Mouse (Mus musculus): ENCODE measurements around the gene Rptor. TPM values are rescaled to one million over a fixed set of nuclear protein-coding genes. Genes with fewer than 3 reads are reported as not detected.

Gene Rptor
- polyA plus RNA-seq, 1 experiment from 2014 or later, result 11.6 TPM

- DNase-seq (ENCODE audit: low spot score), result no peak
- no peak for ATAC-seq (ENCODE audit: low read depth)
- no peaks in the 10 kb centered on the region for H3K9me3 ChIP-seq (ENCODE audit: control insufficient read depth, low read length)
- no peak overlapping the region for H3K4me2 ChIP-seq (ENCODE audit: low read depth, low read length)
- no peaks in the 10 kb centered on the region for H3K36me3 ChIP-seq (ENCODE audit: control insufficient read depth, insufficient read depth, low read length)
- no peaks in the 10 kb centered on the region for H3K27me3 ChIP-seq (replicated peaks; ENCODE audit: control insufficient read depth, insufficient read depth, low read length)
- 48% methylated on average over 4 of the region's 4 CpGs for WGBS
- H3K9ac ChIP-seq (ENCODE audit: low read depth, low read length), result peak overlapping the region; percentile 15; the same call in 1 of the 2 replicates
- H3K4me3 ChIP-seq (ENCODE audit: low read depth, low read length), result no peak overlapping the region
- H3K4me1 ChIP-seq (ENCODE audit: control insufficient read depth, insufficient read depth, low read length), result peaks cover 51% of the 10 kb centered on the region
- H3K27ac ChIP-seq (replicated peaks; ENCODE audit: low read depth, low read length), result no peak overlapping the region
These were observed 337.0 kb downstream of the Rptor start for GRCm38 (mm10) chr11:119939711-119940106.

- H3K27me3 ChIP-seq (replicated peaks; ENCODE audit: control insufficient read depth, insufficient read depth, low read length), result no peaks in the 10 kb centered on the region
- no peak overlapping the region for H3K4me2 ChIP-seq (ENCODE audit: low read depth, low read length)
- H3K9me3 ChIP-seq (ENCODE audit: control insufficient read depth, low read length), result no peaks in the 10 kb centered on the region
- H3K36me3 ChIP-seq (ENCODE audit: control insufficient read depth, insufficient read depth, low read length), result no peaks in the 10 kb centered on the region
- ATAC-seq (ENCODE audit: low read depth) (no peak), DNase-seq (ENCODE audit: low spot score) (no peak)
- no peak overlapping the region for H3K27ac ChIP-seq (replicated peaks; ENCODE audit: low read depth, low read length)
- peaks cover 55% of the 10 kb centered on the region for H3K4me1 ChIP-seq (ENCODE audit: control insufficient read depth, insufficient read depth, low read length)
- H3K4me3 ChIP-seq (ENCODE audit: low read depth, low read length), result no peak overlapping the region
- WGBS, result 43% methylated on average over 11 of the region's 11 CpGs
- 0 out of 2 replicates have a peak overlapping the region, but pooled peaks have one; percentile 15 for H3K9ac ChIP-seq (ENCODE audit: low read depth, low read length)
These were observed 337.4 kb downstream of the Rptor start for GRCm38 (mm10) chr11:119940142-119940541.

- Histone ChIP-seq H3K4me1 (ENCODE audit: control insufficient read depth, insufficient read depth, low read length) (peaks cover 52% of the 10 kb centered on the region), H3K9me3 (ENCODE audit: control insufficient read depth, low read length) (no peaks in the 10 kb centered on the region), H3K4me2 (ENCODE audit: low read depth, low read length) (peak overlapping the region; percentile 78), H3K27ac (replicated peaks; ENCODE audit: low read depth, low read length) (0 out of 2 replicates have a peak overlapping the region, but pooled peaks have one; percentile 81), H3K4me3 (ENCODE audit: low read depth, low read length) (peak overlapping the region; percentile 70), H3K36me3 (ENCODE audit: control insufficient read depth, insufficient read depth, low read length) (no peaks in the 10 kb centered on the region), H3K27me3 (replicated peaks; ENCODE audit: control insufficient read depth, insufficient read depth, low read length) (no peaks in the 10 kb centered on the region), H3K9ac (ENCODE audit: low read depth, low read length) (peak overlapping the region; percentile 71)
- DNase-seq (ENCODE audit: low spot score) (no peak), ATAC-seq (ENCODE audit: low read depth) (no peak)
- WGBS, result 4% methylated on average over 8 of the region's 8 CpGs
These were observed 339.1 kb downstream of the Rptor start for GRCm38 (mm10) chr11:119941794-119942193.

- H3K36me3 ChIP-seq (ENCODE audit: control insufficient read depth, insufficient read depth, low read length), result no peaks in the 10 kb centered on the region
- peak; percentile 57 for ATAC-seq (ENCODE audit: low read depth)
- H3K27ac ChIP-seq (replicated peaks; ENCODE audit: low read depth, low read length), result peak overlapping the region; percentile 81
- H3K9ac ChIP-seq (ENCODE audit: low read depth, low read length), result peak overlapping the region; percentile 71
- H3K4me2 ChIP-seq (ENCODE audit: low read depth, low read length), result peak overlapping the region; percentile 78
- no peak for DNase-seq (ENCODE audit: low spot score)
- under 1% methylated on average over 30 of the region's 43 CpGs for WGBS
- no peaks in the 10 kb centered on the region for H3K27me3 ChIP-seq (replicated peaks; ENCODE audit: control insufficient read depth, insufficient read depth, low read length)
- H3K9me3 ChIP-seq (ENCODE audit: control insufficient read depth, low read length), result no peaks in the 10 kb centered on the region
- H3K4me3 ChIP-seq (ENCODE audit: low read depth, low read length), result peak overlapping the region; percentile 70
- H3K4me1 ChIP-seq (ENCODE audit: control insufficient read depth, insufficient read depth, low read length), result peaks cover 49% of the 10 kb centered on the region
These were observed 339.6 kb downstream of the Rptor start for GRCm38 (mm10) chr11:119942201-119942726.

- peak; percentile 99 for DNase-seq (ENCODE audit: low spot score)
- Histone ChIP-seq H3K4me2 (ENCODE audit: low read depth, low read length) (peak within 1 kb of the TSS; percentile 94), H3K27ac (replicated peaks; ENCODE audit: low read depth, low read length) (peak within 1 kb of the TSS; percentile 81), H3K4me3 (ENCODE audit: low read depth, low read length) (peak within 1 kb of the TSS; percentile 70), H3K36me3 (ENCODE audit: control insufficient read depth, insufficient read depth, low read length) (no peaks in the 10 kb centered on the region), H3K9ac (ENCODE audit: low read depth, low read length) (peak within 1 kb of the TSS; percentile 82), H3K9me3 (ENCODE audit: control insufficient read depth, low read length) (no peaks in the 10 kb centered on the region), H3K4me1 (ENCODE audit: control insufficient read depth, insufficient read depth, low read length) (peaks cover 43% of the 10 kb centered on the region), H3K27me3 (replicated peaks; ENCODE audit: control insufficient read depth, insufficient read depth, low read length) (no peaks in the 10 kb centered on the region)
- ATAC-seq (ENCODE audit: low read depth), result peak; percentile 95
- 0% methylated on average over 26 of the region's 79 CpGs for WGBS
These were observed 340.2 kb downstream of the Rptor start, which contains the start of gene Baiap2 for GRCm38 (mm10) chr11:119942727-119943427. Gene Baiap2, plus strand, starts transcription at chr11:119942763.

GRCm38 (mm10) chr11:119943428-119943988, 340.8 kb downstream of the Rptor start:
- peak overlapping the region; percentile 82 for H3K9ac ChIP-seq (ENCODE audit: low read depth, low read length)
- no peaks in the 10 kb centered on the region for H3K36me3 ChIP-seq (ENCODE audit: control insufficient read depth, insufficient read depth, low read length)
- H3K9me3 ChIP-seq (ENCODE audit: control insufficient read depth, low read length), result no peaks in the 10 kb centered on the region
- H3K4me2 ChIP-seq (ENCODE audit: low read depth, low read length), result peak overlapping the region; percentile 94
- H3K4me3 ChIP-seq (ENCODE audit: low read depth, low read length), result peak overlapping the region; percentile 70
- WGBS, result 8% methylated on average over 19 of the region's 32 CpGs
- H3K27me3 ChIP-seq (replicated peaks; ENCODE audit: control insufficient read depth, insufficient read depth, low read length), result no peaks in the 10 kb centered on the region
- peaks cover 41% of the 10 kb centered on the region for H3K4me1 ChIP-seq (ENCODE audit: control insufficient read depth, insufficient read depth, low read length)
- no peak for DNase-seq (ENCODE audit: low spot score)
- H3K27ac ChIP-seq (replicated peaks; ENCODE audit: low read depth, low read length), result no peak overlapping the region; the same call in 1 of the 2 replicates
- peak; percentile 14 for ATAC-seq (ENCODE audit: low read depth)

- H3K4me3 ChIP-seq (ENCODE audit: low read depth, low read length), result no peak overlapping the region
- DNase-seq (ENCODE audit: low spot score), result peak; percentile 59
- H3K36me3 ChIP-seq (ENCODE audit: control insufficient read depth, insufficient read depth, low read length), result no peaks in the 10 kb centered on the region
These were observed 342.6 kb downstream of the Rptor start for GRCm38 (mm10) chr11:119945343-119945742.

GRCm38 (mm10) chr11:119947426-119947825, 344.7 kb downstream of the Rptor start:
- no peaks in the 10 kb centered on the region for H3K27me3 ChIP-seq (replicated peaks; ENCODE audit: control insufficient read depth, insufficient read depth, low read length)
- H3K9me3 ChIP-seq (ENCODE audit: control insufficient read depth, low read length), result no peaks in the 10 kb centered on the region
- H3K4me1 ChIP-seq (ENCODE audit: control insufficient read depth, insufficient read depth, low read length), result peaks cover 24% of the 10 kb centered on the region
- ATAC-seq (ENCODE audit: low read depth) (no peak), DNase-seq (ENCODE audit: low spot score) (no peak)
- H3K4me2 ChIP-seq (ENCODE audit: low read depth, low read length), result no peak overlapping the region
- WGBS, result 95% methylated on average over 1 of the region's 1 CpGs
- H3K4me3 ChIP-seq (ENCODE audit: low read depth, low read length), result no peak overlapping the region
- no peaks in the 10 kb centered on the region for H3K36me3 ChIP-seq (ENCODE audit: control insufficient read depth, insufficient read depth, low read length)
- no peak overlapping the region for H3K9ac ChIP-seq (ENCODE audit: low read depth, low read length)
- no peak overlapping the region for H3K27ac ChIP-seq (replicated peaks; ENCODE audit: low read depth, low read length)

More at GRCm38 (mm10) chr11:119945343-119945742, 342.6 kb downstream of the Rptor start:
- Histone ChIP-seq H3K9me3 (ENCODE audit: control insufficient read depth, low read length) (no peaks in the 10 kb centered on the region), H3K27me3 (replicated peaks; ENCODE audit: control insufficient read depth, insufficient read depth, low read length) (no peaks in the 10 kb centered on the region), H3K4me2 (ENCODE audit: low read depth, low read length) (peak overlapping the region; percentile 10; the same call in 1 of the 2 replicates), H3K4me1 (ENCODE audit: control insufficient read depth, insufficient read depth, low read length) (peaks cover 34% of the 10 kb centered on the region), H3K9ac (ENCODE audit: low read depth, low read length) (no peak overlapping the region), H3K27ac (replicated peaks; ENCODE audit: low read depth, low read length) (no peak overlapping the region)
- WGBS, result 72% methylated on average over 7 of the region's 7 CpGs
- ATAC-seq (ENCODE audit: low read depth), result no peak
